Mouse (Mus musculus): ENCODE results near the gene Fam149b.
A peak's percentile ranks its signal among the peaks of the same experiment; 100 is the strongest.
"Not testable (repeated sequence)": the region's sequence is repeated elsewhere in the genome, so short reads cannot be mapped to it uniquely, and the experiment has no call there.

The Fam149b gene

GRCm38 (mm10) chr14:20347991-20348541 is at the start of gene Fam149b, which contains the start of gene Ecd:
Gene Fam149b (plus strand): TSS chr14:20348162.
Gene Ecd (minus strand): TSS chr14:20348121.
- DNase-seq, result peak; percentile 93

GRCm38 (mm10) chr14:20305085-20305484 is 42.9 kb upstream of the Fam149b start:
- DNase-seq, result not testable (repeated sequence)

DNA sequence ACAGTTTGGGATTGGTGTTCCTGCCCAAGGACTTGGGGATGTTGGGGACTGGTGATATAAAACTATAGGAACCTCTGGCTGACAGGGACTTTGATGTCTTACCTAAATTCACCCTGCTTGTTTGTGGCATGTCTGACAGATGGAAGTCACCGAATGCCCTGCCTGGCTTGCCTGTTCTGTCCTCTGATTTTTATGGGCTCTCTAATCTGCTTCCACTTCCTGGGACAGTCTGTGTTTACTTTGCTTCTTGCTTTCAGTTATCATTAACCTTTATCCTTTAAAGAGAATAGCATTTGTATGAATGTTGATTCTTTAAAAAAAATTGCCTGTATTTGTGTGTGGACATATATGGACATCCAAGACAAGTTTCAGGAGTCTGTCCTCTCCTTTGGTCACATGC is 32.8 kb upstream of the Fam149b start:
- no peak for DNase-seq

- peak; percentile 26 to 56 for DNase-seq
Observed at GRCm38 (mm10) chr14:20319420-20319819, 28.5 kb upstream of the Fam149b start.

DNA sequence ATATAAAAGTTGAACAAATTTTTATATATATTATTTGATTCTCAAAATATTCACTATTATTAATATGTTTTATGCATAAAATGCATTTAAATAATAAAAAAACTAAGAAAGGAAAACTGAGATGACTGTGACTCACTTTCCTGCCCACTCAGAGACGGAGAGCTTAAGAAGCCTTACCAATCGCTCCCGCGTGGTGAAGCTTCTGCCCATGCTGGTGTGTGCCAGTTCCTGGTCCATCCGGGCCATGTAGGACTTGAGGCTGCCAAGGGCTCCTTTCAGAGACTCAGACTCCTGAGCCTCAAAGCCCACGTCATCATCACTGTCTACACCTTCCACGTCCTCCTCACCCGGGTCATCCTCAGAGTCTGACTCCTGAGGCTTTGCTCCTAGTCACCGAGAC is 23.8 kb upstream of the Fam149b start:
- no peak for DNase-seq

- DNase-seq, result peak in 1 of 2 experiments; percentile 20
Observed at GRCm38 (mm10) chr14:20328474-20328873, 19.5 kb upstream of the Fam149b start.

GRCm38 (mm10) chr14:20331316-20331715 is 16.6 kb upstream of the Fam149b start:
- DNase-seq, result no peak

DNA sequence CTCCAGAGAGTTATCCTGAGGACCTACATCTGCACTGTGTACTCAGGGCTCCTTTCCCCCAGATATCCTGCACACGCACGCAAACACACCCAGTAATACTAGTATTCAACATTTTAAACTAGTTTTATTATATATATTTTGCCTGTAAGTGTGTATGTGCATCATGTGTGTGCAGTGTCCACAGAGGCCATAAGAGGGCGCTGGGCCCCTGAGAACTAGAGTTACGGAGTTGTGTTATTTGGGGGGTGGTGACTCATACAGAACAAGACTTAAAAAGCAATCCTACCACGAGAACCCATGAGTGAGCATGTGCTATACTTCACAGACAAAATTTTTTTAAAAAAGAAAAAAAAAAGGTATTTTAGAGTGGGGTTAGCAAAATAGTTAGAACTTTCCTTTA is 8.5 kb upstream of the Fam149b start:
- no peak for DNase-seq

DNA sequence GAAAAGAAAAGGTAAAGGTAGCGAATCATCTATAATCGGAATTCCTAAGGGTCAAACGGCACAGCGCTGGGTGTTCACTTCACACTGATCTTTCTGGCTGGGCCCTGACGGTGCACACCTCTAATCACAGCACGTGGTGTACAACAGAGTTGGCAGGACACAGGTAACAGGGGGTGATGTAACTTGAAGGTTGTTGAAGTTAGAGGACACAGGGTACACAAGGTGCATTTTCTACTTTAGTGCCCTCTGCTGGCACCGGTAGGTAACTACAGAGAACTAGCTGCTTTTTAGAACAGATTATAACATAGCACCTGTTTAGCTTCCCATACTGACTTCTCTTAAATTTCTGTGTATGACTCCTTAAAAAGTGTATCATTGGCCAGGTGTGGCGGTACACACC is 7.8 kb upstream of the Fam149b start:
- peak in 1 of 2 experiments; percentile 39 for DNase-seq

DNA sequence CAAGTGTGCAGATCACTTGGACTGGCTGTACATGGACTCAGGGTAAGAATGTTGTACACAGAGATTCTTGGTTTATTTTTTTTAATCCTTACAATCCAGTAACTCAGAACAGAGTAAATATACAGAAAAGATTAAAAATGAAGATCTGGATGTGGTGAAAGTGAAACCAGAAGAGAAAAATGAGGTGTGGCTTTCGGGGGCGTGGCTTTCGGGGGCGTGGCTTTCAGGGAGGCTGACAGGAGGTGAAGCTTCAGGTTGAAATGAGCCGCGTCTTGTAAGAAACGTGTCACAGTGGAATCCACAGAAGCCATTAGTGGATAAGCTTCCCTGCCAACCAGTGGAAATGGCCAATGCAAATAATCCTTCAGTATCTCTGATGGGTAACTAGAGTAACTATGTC is 7.1 kb upstream of the Fam149b start:
- no peak for DNase-seq

DNA sequence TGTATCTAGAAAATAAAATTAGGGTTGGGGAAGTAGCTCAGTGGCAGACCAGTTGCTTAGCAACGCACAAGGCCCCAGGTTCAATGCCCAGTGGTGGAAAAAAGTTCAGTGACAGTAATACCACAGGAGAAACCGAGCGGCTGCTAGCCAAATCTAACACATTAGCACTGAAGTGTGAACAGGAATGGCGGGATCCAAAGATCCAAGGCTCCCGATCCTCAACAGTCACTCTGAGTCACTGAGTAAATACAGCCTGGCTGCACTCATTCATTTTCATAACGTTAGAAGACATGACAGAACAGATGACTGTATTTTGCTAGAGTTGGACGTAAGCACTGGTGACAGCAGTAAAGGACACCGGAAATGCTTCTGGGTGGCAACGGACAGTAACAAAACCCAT is 2.1 kb upstream of the Fam149b start:
- no peak for DNase-seq

- no peak for DNase-seq
Observed at GRCm38 (mm10) chr14:20347441-20347990, 446 bp upstream of the Fam149b start.

- DNase-seq, result no peak
Observed at GRCm38 (mm10) chr14:20363230-20363629, 15.3 kb downstream of the Fam149b start.

DNA sequence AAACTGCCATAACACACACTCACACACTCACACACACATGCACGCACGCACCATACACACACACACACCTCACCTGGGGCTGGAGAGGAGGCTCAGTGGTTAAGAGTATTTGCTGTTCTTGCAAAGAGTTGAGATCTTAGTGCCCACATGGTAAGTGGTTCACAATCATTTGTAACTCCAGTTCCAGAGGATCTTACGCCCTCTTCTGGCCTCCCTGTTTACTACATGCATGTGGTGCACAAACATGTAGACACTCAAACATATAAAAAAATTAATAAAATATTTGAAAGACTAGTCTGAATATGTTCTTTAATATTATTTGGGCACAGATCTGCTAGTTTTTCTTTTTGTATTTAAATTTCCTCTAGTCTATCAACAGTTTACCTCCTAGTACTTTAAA is 20.3 kb downstream of the Fam149b start:
- DNase-seq, result no peak

DNA sequence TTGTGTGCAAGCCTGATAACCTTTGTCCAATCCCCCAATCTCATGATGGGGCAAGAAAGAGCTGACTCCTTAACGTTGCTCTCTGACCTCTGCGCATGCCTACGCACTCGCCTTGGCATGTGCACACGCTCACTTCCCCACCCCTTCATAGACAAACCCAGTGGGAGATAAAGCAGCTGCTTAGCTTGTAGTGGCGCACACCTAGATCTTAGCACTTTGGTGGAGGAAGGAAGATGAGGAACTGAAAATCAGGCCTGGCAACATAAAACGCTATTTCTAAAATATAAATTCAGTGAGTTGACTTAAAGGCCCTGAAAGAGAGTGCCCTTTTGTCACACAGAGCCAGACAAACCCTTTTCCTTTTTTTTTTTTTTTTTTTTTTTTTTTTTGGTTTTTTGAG is 22.8 kb downstream of the Fam149b start:
- no peak for DNase-seq

GRCm38 (mm10) chr14:20371854-20372253 is 23.9 kb downstream of the Fam149b start:
- no peak for DNase-seq

GRCm38 (mm10) chr14:20377112-20377521 is 29.2 kb downstream of the Fam149b start:
- DNase-seq, result no peak

- DNase-seq, result peak; percentile 41 to 65
Observed at GRCm38 (mm10) chr14:20378313-20379061, 30.5 kb downstream of the Fam149b start.

DNA sequence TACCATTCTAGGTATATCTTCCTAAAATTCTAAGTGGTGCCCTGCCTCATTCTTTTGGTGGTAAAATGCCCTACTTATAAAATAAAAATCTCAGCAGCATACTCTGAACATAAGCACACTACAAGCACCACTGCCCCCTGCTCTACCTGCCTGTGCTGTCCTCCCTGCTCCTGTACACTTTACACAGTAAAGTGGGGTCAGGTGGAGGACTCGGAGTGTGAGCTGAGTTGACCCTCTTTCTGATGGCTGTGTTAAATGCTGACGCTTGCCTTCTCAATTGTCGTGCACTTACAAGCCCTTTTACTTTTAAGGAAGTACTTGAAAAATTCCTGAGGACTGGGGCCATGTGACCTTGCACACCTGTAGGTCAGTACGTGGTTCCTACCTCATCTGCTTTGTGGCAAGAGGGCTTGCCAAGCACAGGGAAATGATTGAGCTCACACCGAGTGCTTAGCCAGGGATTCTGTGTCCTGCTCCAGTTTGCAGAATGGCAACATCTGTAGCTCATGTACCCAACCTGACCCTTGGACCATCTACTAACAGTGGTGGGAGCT is 31.2 kb downstream of the Fam149b start:
- no peak for DNase-seq

DNA sequence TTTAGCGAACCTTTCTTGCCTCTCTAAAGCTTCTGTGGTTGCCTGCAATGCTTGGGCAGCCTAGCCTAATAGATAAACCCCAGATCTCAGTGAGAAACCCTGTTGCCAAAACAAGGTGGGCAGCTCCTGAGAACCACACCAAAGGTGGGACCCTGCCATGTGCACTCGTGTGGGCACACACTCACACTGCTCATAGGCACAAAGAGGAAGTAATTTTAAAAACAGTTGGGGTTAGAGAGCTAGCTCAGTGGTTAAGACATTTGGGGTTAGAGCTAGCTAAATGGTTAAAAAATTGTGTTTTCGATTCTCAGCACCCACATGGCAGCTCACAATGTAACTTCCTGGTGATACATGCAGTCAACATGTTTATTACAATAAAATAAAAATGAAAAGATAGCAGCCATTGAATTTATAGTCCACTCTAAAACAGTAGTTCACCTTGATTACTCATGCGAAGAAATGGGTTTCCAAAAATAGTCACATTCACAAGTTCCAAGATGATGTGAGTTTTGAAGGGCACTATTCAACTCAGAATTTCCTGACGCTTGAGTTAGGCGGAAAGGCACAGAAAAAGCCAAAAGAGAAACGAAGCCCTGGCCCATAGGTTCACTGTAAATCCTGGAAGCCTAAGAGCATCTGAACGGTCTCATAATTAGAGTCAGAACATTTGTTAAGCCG is 31.9 kb downstream of the Fam149b start:
- no peak for DNase-seq

GRCm38 (mm10) chr14:20388441-20389129 is 40.6 kb downstream of the Fam149b start, which contains the start of gene Dnajc9:
Gene Dnajc9 (minus strand): TSS chr14:20388910.
- peak; percentile 97 to 99 for DNase-seq

DNA sequence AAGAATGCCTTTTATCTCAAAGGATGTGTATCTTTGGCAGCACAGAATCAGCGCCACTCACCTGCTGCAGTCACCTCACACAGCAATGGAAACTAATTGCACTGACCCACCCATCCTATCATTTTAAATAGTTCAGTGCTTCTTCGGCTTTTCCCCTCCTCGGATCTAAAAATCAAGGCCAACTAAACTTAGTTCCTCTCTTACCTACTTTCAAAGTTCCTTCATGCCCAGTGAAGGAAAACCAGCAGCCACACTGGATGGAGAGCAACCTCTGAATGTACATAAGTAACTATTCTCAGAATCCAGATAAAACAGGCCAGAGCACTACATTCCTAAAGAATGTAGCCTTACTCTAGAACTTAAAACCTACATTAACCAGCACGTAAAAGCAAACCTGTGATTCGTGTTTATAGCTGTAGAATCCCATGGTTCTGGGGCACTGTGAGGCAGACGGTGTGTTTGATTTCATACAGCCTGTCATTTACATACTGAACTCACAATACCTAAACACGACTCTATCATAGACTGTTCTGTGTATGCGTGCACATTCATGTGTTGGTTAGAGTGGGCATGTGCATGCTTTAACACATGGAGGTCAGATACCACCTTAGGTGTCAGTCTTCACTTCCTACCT is 41.6 kb downstream of the Fam149b start:
- DNase-seq, result no peak

Measured in cerebellum, postnatal 25 days (tissue).